Mouse (Mus musculus) hindbrain, embryonic 14.5 days (tissue): ENCODE measurements at regions not wholly inside any gene's neighbourhood (a gene's known extent, or its start where the extent isn't known, plus 50 kb on each side); places are given as distances from the start of the nearest gene placed in this dataset.

Experiments
- ATAC-seq: fragments of 200-750 bp; cut with Nextera tagmentation; 2 replicates; pipeline ENCODE4 v1.8.0; 2017; ENCODE audit warnings: moderate number of reproducible peaks, mild to moderate bottlenecking, moderate TSS enrichment, moderate library complexity; ENCODE audit not compliant: low FRiP score
- DNase-seq: peaks from one replicate; pipeline ENCODE4 v3.0.0-alpha.2; 2015; ENCODE audit warnings: low spot score
- H3K27ac ChIP-seq: fragments of 300-500 bp; sonication (generic); 2 replicates; pipeline ENCODE4 v1.5.1; 2014; ENCODE audit warnings: mild to moderate bottlenecking, moderate library complexity
- H3K27me3 ChIP-seq: fragments of 300-500 bp; sonication (generic); 2 replicates; pipeline ENCODE4 v1.6.1; 2014; ENCODE audit warnings: mild to moderate bottlenecking, low read length, mixed read lengths; ENCODE audit not compliant: control insufficient read depth, insufficient read depth
- H3K36me3 ChIP-seq: fragments of 300-500 bp; sonication (generic); replicated peaks from 2 replicates; pipeline ENCODE4 v1.6.1; 2014; ENCODE audit not compliant: control insufficient read depth, insufficient read depth
- H3K4me1 ChIP-seq: fragments of 300-500 bp; sonication (generic); replicated peaks from 2 replicates; pipeline ENCODE4 v1.6.1; 2014; ENCODE audit warnings: antibody characterized with exemption, low read length, mixed read lengths; ENCODE audit not compliant: control insufficient read depth, insufficient read depth
- H3K4me2 ChIP-seq: fragments of 300-500 bp; sonication (generic); replicated peaks from 2 replicates; pipeline ENCODE4 v1.6.1; 2014; ENCODE audit warnings: mild to moderate bottlenecking, moderate library complexity
- H3K4me3 ChIP-seq: fragments of 300-500 bp; sonication (generic); replicated peaks from 2 replicates; pipeline ENCODE4 v1.5.1; 2014; ENCODE audit warnings: mild to moderate bottlenecking, low read length
- H3K9ac ChIP-seq: fragments of 300-500 bp; sonication (generic); 2 replicates; pipeline ENCODE4 v1.6.1; 2014
- H3K9me3 ChIP-seq: fragments of 300-500 bp; sonication (generic); 2 replicates; pipeline ENCODE4 v1.6.1; 2016; ENCODE audit warnings: low read length; ENCODE audit not compliant: control insufficient read depth
- WGBS: fragments of 180-500 bp; shearing (Covaris S2); extraction: QIAGEN DNeasy Blood & Tissue Kit; methylation state at CpG from one replicate; pipeline ENCODE4 v1.1.7; 2014; 5-methylcytosine and 5-hydroxymethylcytosine counted together

DNA sequence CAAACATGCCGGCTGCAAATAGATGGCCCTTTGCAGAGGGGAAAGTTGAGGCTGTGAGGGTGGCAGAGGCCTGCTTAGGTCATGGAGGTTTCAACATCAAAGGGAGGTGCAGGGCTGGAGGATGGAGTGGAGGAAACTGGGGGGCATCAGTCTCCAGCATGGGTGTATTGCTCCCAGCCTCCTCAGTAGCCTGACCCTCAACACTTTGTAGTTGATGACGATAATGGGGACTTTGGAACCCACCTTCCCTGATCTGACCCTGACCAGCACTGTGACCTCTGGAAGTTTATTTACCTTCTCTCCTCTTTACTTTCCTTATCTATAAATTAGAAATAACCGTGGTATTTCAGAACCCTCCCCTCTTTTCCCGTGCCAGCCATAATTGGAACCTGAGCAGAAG is 56.2 kb downstream of the Gm26897 start:
- Histone ChIP-seq H3K9ac (no peak overlapping the region), H3K4me2 (no peak overlapping the region), H3K9me3 (no peaks in the 10 kb centered on the region), H3K4me1 (no peaks in the 10 kb centered on the region), H3K4me3 (no peak overlapping the region), H3K27ac (no peak overlapping the region), H3K36me3 (no peaks in the 10 kb centered on the region), H3K27me3 (no peaks in the 10 kb centered on the region)
- 56% methylated on average over 4 of the region's 4 CpGs for WGBS
- ATAC-seq: no peak
- no peak for DNase-seq

- Histone ChIP-seq H3K4me1 (no peaks in the 10 kb centered on the region), H3K4me2 (no peak overlapping the region), H3K9ac (no peak overlapping the region), H3K27me3 (no peaks in the 10 kb centered on the region), H3K27ac (no peak overlapping the region), H3K36me3 (no peaks in the 10 kb centered on the region), H3K9me3 (no peaks in the 10 kb centered on the region), H3K4me3 (no peak overlapping the region)
- no peak for ATAC-seq
- 73% methylated on average over 9 of the region's 9 CpGs for WGBS
- no peak for DNase-seq
Measured at GRCm38 (mm10) chr5:111790527-111790926, 56.8 kb downstream of the Gm26897 start.

GRCm38 (mm10) chr5:111791089-111791561 is 57.4 kb downstream of the Gm26897 start:
- no peaks in the 10 kb centered on the region for H3K4me1 ChIP-seq
- WGBS: 95% methylated on average over 5 of the region's 5 CpGs
- DNase-seq (no peak), ATAC-seq (no peak)
- H3K36me3 ChIP-seq: no peaks in the 10 kb centered on the region
- no peak overlapping the region for H3K4me2 ChIP-seq
- no peaks in the 10 kb centered on the region for H3K9me3 ChIP-seq
- no peak overlapping the region for H3K27ac ChIP-seq
- no peaks in the 10 kb centered on the region for H3K27me3 ChIP-seq
- H3K9ac ChIP-seq: no peak overlapping the region
- H3K4me3 ChIP-seq: no peak overlapping the region

DNA sequence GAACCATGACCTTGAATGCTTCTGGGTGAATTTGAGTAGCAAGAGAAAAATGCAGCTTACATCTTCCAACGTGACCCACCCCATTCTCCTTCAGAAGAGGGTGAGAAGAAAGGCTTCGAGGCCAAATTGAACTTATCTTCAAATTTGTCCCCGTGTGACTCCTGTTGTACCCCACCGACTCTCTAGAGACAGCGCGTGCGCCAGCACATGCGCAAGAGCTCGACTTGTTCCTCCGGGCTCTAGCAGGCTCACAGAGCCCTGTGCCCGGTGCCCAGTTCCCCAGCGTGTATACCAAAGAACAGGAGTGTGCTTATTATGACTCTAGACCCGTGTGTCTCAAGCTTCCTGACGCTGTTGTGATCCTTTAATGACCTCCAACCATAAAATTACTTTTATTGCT is 59.0 kb downstream of the Gm26897 start:
- ATAC-seq: no peak
- no peaks in the 10 kb centered on the region for H3K4me1 ChIP-seq
- 90% methylated on average over 14 of the region's 14 CpGs for WGBS

GRCm38 (mm10) chr5:111793178-111793577 is 59.5 kb downstream of the Gm26897 start:
- ATAC-seq: no peak

More for the DNA sequence above, 59.0 kb downstream of the Gm26897 start:
- Histone ChIP-seq H3K9me3 (no peaks in the 10 kb centered on the region), H3K36me3 (no peaks in the 10 kb centered on the region), H3K27me3 (no peaks in the 10 kb centered on the region), H3K4me2 (no peak overlapping the region), H3K9ac (no peak overlapping the region), H3K4me3 (no peak overlapping the region), H3K27ac (no peak overlapping the region)
- no peak for DNase-seq

GRCm38 (mm10) chr5:111796889-111797288 is 63.2 kb downstream of the Gm26897 start:
- Histone ChIP-seq H3K27me3 (no peaks in the 10 kb centered on the region), H3K9ac (no peak overlapping the region), H3K36me3 (no peaks in the 10 kb centered on the region), H3K4me1 (peaks cover 10% of the 10 kb centered on the region; the same call in 1 of the 2 replicates), H3K4me2 (no peak overlapping the region), H3K4me3 (no peak overlapping the region), H3K9me3 (no peaks in the 10 kb centered on the region), H3K27ac (no peak overlapping the region)
- ATAC-seq: no peak
- 72% methylated on average over 5 of the region's 5 CpGs for WGBS
- no peak for DNase-seq

More at GRCm38 (mm10) chr5:111793178-111793577, 59.5 kb downstream of the Gm26897 start:
- Histone ChIP-seq H3K4me2 (no peak overlapping the region), H3K27ac (no peak overlapping the region), H3K4me1 (no peaks in the 10 kb centered on the region), H3K4me3 (no peak overlapping the region), H3K27me3 (no peaks in the 10 kb centered on the region), H3K9me3 (no peaks in the 10 kb centered on the region), H3K9ac (no peak overlapping the region), H3K36me3 (no peaks in the 10 kb centered on the region)
- 86% methylated on average over 4 of the region's 4 CpGs for WGBS
- no peak for DNase-seq

DNA sequence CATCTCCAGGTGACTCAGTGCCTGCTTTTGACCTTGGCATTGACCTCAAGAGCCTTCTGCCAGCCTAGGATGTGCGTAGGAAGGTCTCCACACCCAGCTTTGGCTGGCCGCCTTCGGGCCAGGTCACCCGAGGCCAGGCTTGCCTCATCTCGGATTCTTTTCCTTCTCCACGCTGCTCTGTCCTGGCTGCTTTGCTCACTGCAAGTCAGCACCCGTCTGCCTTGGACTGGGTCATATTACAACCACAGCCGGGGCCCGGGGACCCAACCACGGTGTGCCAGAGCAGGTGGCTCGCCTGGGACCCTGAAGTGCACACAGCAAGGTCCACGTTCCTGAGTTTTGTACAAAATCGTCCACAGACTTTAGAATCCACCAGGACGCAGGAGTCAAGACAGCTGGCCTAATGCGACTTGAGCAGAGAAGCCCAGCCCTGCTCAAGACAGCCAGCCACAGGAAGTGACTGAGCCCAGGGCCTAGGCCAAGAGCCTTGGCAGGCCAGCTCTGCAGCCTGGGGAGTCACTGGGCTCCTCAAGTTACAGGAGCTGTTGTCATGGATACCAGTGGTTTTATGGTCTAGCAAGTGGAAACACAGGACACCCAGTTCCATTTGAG is 66.1 kb downstream of the Gm26897 start:
- peaks cover 10% of the 10 kb centered on the region; the same call in 1 of the 2 replicates for H3K4me1 ChIP-seq
- H3K4me3 ChIP-seq: no peak overlapping the region
- 57% methylated on average over 15 of the region's 15 CpGs for WGBS
- no peaks in the 10 kb centered on the region for H3K9me3 ChIP-seq
- no peaks in the 10 kb centered on the region for H3K27me3 ChIP-seq
- DNase-seq: no peak
- H3K27ac ChIP-seq: no peak overlapping the region
- H3K9ac ChIP-seq: no peak overlapping the region
- no peak overlapping the region for H3K4me2 ChIP-seq
- no peaks in the 10 kb centered on the region for H3K36me3 ChIP-seq
- no peak for ATAC-seq

GRCm38 (mm10) chr5:111800511-111800910 is 66.8 kb downstream of the Gm26897 start:
- WGBS: 81% methylated on average over 11 of the region's 11 CpGs
- Histone ChIP-seq H3K9ac (no peak overlapping the region), H3K27me3 (no peaks in the 10 kb centered on the region), H3K4me1 (peaks cover 10% of the 10 kb centered on the region; the same call in 1 of the 2 replicates), H3K9me3 (no peaks in the 10 kb centered on the region), H3K4me3 (no peak overlapping the region), H3K27ac (no peak overlapping the region), H3K36me3 (no peaks in the 10 kb centered on the region), H3K4me2 (no peak overlapping the region)
- no peak for DNase-seq
- ATAC-seq: no peak

GRCm38 (mm10) chr5:111801051-111801450 is 67.3 kb downstream of the Gm26897 start:
- Histone ChIP-seq H3K36me3 (no peaks in the 10 kb centered on the region), H3K27me3 (no peaks in the 10 kb centered on the region), H3K9me3 (no peaks in the 10 kb centered on the region), H3K9ac (no peak overlapping the region), H3K4me2 (no peak overlapping the region), H3K27ac (no peak overlapping the region), H3K4me1 (peaks cover 10% of the 10 kb centered on the region; the same call in 1 of the 2 replicates), H3K4me3 (no peak overlapping the region)
- WGBS: 79% methylated on average over 2 of the region's 2 CpGs
- ATAC-seq (no peak), DNase-seq (no peak)

DNA sequence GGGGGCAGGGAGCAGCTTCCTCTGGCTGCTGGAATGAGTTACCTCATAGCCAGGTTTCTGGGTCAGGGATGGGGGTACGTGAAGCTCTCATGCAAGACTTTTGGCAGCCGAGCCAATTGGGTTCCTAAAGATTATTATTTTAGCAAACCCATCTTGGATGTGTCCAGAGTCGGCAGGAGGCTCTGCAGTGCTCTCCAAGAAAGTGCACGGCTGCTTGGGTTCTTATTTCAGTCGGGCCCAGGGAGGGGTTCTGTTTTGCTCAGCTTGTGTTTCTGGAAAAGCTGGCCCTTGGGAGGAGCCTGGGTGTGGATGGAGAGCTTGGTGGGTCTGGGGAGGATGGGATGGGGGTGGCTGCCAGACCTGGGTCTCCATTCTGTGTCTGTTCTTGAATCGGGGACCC is 70.8 kb downstream of the Gm26897 start:
- no peak for ATAC-seq
- Histone ChIP-seq H3K4me1 (peaks cover 10% of the 10 kb centered on the region; the same call in 1 of the 2 replicates), H3K27me3 (no peaks in the 10 kb centered on the region), H3K4me3 (no peak overlapping the region), H3K4me2 (no peak overlapping the region), H3K36me3 (no peaks in the 10 kb centered on the region), H3K27ac (no peak overlapping the region), H3K9me3 (no peaks in the 10 kb centered on the region), H3K9ac (no peak overlapping the region)
- 76% methylated on average over 5 of the region's 6 CpGs for WGBS
- no peak for DNase-seq
